Mouse (Mus musculus): ENCODE measurements around the gene 6030468B19Rik. TPM values are rescaled to one million over a fixed set of nuclear protein-coding genes. Genes with fewer than 3 reads are reported as not detected.

The 6030468B19Rik gene
- total and polyA plus RNA-seq, 3 experiments: 2.7 to 5.1 TPM; not detected in 1

- TF ChIP-seq ZC3H11A (IDR thresholded peaks at IDR 0.05; ENCODE audit: low read depth, low read length) (no peak), NRF1 (IDR thresholded peaks at IDR 0.05; ENCODE audit: insufficient read depth, low read depth, low read length, poor library complexity, severe bottlenecking) (no peak), MYC (IDR thresholded peaks at IDR 0.05; ENCODE audit: low read depth, low read length) (peak; percentile 70; the same call in 1 of the 2 replicates), POLR2A (IDR thresholded peaks at IDR 0.05; ENCODE audit: control insufficient read depth in 1 of 2, insufficient read depth in 1 of 2, low read depth in 1 of 2, low read length in 2 of 2, poor library complexity in 1 of 2) (peak; percentile 84 to 92), CHD1 (IDR thresholded peaks at IDR 0.05; ENCODE audit: low read depth, low read length) (no peak), MAFK (IDR thresholded peaks at IDR 0.05; ENCODE audit: borderline replicate concordance, low read depth, low read length) (no peak), SIN3A (IDR thresholded peaks at IDR 0.05; ENCODE audit: low read length) (peak; percentile 47; the same call in 1 of the 2 replicates), UBTF (IDR thresholded peaks at IDR 0.05; ENCODE audit: borderline replicate concordance, insufficient read depth, low read depth, low read length) (peak; percentile 94; the same call in 1 of the 2 replicates), MAX (IDR thresholded peaks at IDR 0.05; ENCODE audit: low read length) (peak; percentile 49), SMC3 (IDR thresholded peaks at IDR 0.05; ENCODE audit: low read depth, low read length) (no peak), KAT2A (conservative IDR thresholded peaks at IDR 0.05; ENCODE audit: low read depth, low read length) (no peak), HCFC1 (IDR thresholded peaks at IDR 0.05; ENCODE audit: low read depth, low read length) (peak; percentile 64), USF2 (IDR thresholded peaks at IDR 0.05; ENCODE audit: borderline replicate concordance in 1 of 2, insufficient read depth in 1 of 2, low read depth in 1 of 2, low read length in 2 of 2) (no peak), MYB (IDR thresholded peaks at IDR 0.05; ENCODE audit: low read depth, low read length) (no peak), USF1 (IDR thresholded peaks at IDR 0.05; ENCODE audit: low read depth, low read length) (no peak), RCOR1 (IDR thresholded peaks at IDR 0.05; ENCODE audit: low read depth, low read length) (0 out of 2 replicates have a peak, but pooled peaks have one; percentile 26), JUND (IDR thresholded peaks at IDR 0.05; ENCODE audit: low read depth, low read length) (no peak), POLR2AphosphoS2 (IDR thresholded peaks at IDR 0.05; ENCODE audit: low read length) (peak; percentile 85), MEF2A (IDR thresholded peaks at IDR 0.05; ENCODE audit: extremely low read depth, insufficient replicate concordance, low read depth, low read length, poor library complexity, severe bottlenecking) (peak; percentile 21; the same call in 1 of the 2 replicates), MAZ (IDR thresholded peaks at IDR 0.05; ENCODE audit: low read depth, low read length) (no peak; the same call in 1 of the 2 replicates), EP300 (IDR thresholded peaks at IDR 0.05; ENCODE audit: low read depth in 1 of 2, low read length in 2 of 2) (no peak), POLR2AphosphoS5 (IDR thresholded peaks at IDR 0.05; ENCODE audit: borderline replicate concordance, low read depth, low read length) (no peak), CHD2 (IDR thresholded peaks at IDR 0.05; ENCODE audit: low read length) (no peak), TCF12 (IDR thresholded peaks at IDR 0.05; ENCODE audit: low read depth, low read length) (peak; percentile 61), BHLHE40 (IDR thresholded peaks at IDR 0.05; ENCODE audit: borderline replicate concordance, low read depth, low read length) (no peak), ZKSCAN1 (IDR thresholded peaks at IDR 0.05; ENCODE audit: low read depth, low read length) (no peak), MXI1 (IDR thresholded peaks at IDR 0.05; ENCODE audit: low read depth, low read length) (peak; percentile 91), GABPA (IDR thresholded peaks at IDR 0.05; ENCODE audit: low read depth, low read length) (no peak), CTCF (IDR thresholded peaks at IDR 0.05 in 2 of 3, conservative IDR thresholded peaks at IDR 0.05 in 1 of 3; ENCODE audit: control insufficient read depth in 1 of 3, insufficient read depth in 1 of 3, low read depth in 2 of 3, low read length in 3 of 3, poor library complexity in 1 of 3, severe bottlenecking in 1 of 3) (no peak), ZMIZ1 (IDR thresholded peaks at IDR 0.05; ENCODE audit: low read depth, low read length) (peak; percentile 51), RAD21 (IDR thresholded peaks at IDR 0.05; ENCODE audit: low read depth, low read length) (no peak), TBP (IDR thresholded peaks at IDR 0.05; ENCODE audit: low read depth, low read length) (peak; percentile 59), NELFE (IDR thresholded peaks at IDR 0.05; ENCODE audit: low read depth, low read length) (peak; percentile 88), TAL1 (IDR thresholded peaks at IDR 0.05; ENCODE audit: low read length) (no peak)
- Histone ChIP-seq H3K9me3 (replicated peaks; ENCODE audit: insufficient read depth, low read length) (no peaks in the 10 kb centered on the region), H3K9ac (ENCODE audit: control insufficient read depth, low read depth, low read length, poor library complexity, severe bottlenecking) (peak within 1 kb of the TSS; percentile 90), H3K79me2 (ENCODE audit: control insufficient read depth, insufficient read depth, low read length, poor library complexity) (peaks cover 36% of the 10 kb centered on the region), H3K27me3 (ENCODE audit: control insufficient read depth in 1 of 2, insufficient read depth in 2 of 2, low read length in 2 of 2) (no peaks in the 10 kb centered on the region), H3K4me3 (ENCODE audit: control insufficient read depth in 1 of 2, insufficient read depth in 1 of 2, low read depth in 2 of 2, low read length in 2 of 2) (peak within 1 kb of the TSS; percentile 86 to 98), H3K36me3 (ENCODE audit: control insufficient read depth in 1 of 2, insufficient read depth in 2 of 2, low read length in 2 of 2) (peaks cover 0 to 8% of the 10 kb centered on the region in 2 experiments; a peak in 2 of 4 replicates), H3K4me1 (ENCODE audit: control insufficient read depth in 1 of 2, insufficient read depth in 2 of 2, low read length in 2 of 2) (peaks cover 4 to 11% of the 10 kb centered on the region in 2 experiments), H3K27ac (ENCODE audit: control insufficient read depth, low read depth, low read length) (peak within 1 kb of the TSS; percentile 78)
- DNase-seq (ENCODE audit: low read depth, low spot score): peak; percentile 90
Observed at GRCm38 (mm10) chr11:117809407-117810311, 12.2 kb downstream of the 6030468B19Rik start, which contains the start of the genes Gm20708 and Syngr2. Gene Gm20708, plus strand, starts transcription at chr11:117809668. Gene Syngr2, plus strand, starts transcription at chr11:117809668.

Data from MEL (cell line).